Mouse (Mus musculus): ENCODE results near the gene Abhd12. TPM values are rescaled to one million over a fixed set of nuclear protein-coding genes. Genes with fewer than 3 reads are reported as not detected.
"Not testable (repeated sequence)": the region's sequence is repeated elsewhere in the genome, so short reads cannot be mapped to it uniquely, and the experiment has no call there.

The Abhd12 gene
- polyA plus RNA-seq (2012; rRNA removed), result 62.6 and 64.2 TPM in 2 replicates

DNA sequence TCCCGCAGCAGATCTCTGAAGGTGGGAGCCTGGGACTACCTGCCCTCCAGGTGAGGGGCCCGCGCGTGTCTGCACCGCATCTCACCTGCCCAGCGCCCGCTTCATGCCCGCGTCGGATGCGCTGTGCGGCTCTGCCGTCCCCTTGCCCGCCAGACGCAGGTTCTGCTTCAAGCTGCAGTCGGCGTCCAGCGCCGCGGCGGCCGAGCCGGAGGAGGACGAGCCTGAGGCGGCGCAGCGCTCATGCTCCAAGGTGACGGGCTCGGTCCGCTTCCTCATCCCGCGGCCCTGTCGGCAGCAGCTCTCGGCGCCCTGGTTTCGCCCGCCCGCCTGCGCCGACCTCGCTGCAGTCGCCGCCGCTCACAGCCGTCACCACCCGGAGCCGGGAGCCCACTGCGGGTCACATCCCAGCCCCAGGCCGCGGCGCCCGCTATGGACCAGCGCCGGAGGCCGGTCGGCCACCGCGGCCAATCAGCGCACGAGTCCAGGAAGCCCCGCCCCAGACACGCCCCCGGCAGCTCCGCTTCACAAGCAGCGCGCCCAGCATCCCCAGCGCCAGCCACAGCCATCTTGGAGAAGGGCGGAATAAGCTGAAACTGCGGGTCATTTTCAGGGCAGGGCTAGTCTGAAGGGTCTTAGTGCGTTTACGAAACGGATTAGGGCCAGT, at the start of gene Abhd12:
Abhd12 (minus strand) TSS at position 470 of the 664 bp plus-strand sequence.
- under 1% methylated on average over 72 of the region's 72 CpGs for WGBS
- Histone ChIP-seq H3K4me1 (ENCODE audit: control insufficient read depth, insufficient read depth, low read length) (peaks cover 9% of the 10 kb centered on the region; the same call in 1 of the 2 replicates), H3K36me3 (ENCODE audit: control insufficient read depth, insufficient read depth, low read length) (no peaks in the 10 kb centered on the region), H3K4me3 (ENCODE audit: insufficient read depth, low read depth, low read length) (peak within 1 kb of the TSS; percentile 81), H3K27me3 (replicated peaks; ENCODE audit: control insufficient read depth, insufficient read depth, low read length) (no peaks in the 10 kb centered on the region), H3K27ac (ENCODE audit: insufficient read depth, low read depth, low read length) (peak within 1 kb of the TSS; percentile 94)
- no peak for TF ChIP-seq CTCF (conservative IDR thresholded peaks at IDR 0.05; ENCODE audit: insufficient read depth, insufficient read length, low read depth, low read length)
- TF ChIP-seq POLR2A (IDR thresholded peaks at IDR 0.05; ENCODE audit: low read depth, low read length), result peak; percentile 43
- DNase-seq, result peak; percentile 98

DNA sequence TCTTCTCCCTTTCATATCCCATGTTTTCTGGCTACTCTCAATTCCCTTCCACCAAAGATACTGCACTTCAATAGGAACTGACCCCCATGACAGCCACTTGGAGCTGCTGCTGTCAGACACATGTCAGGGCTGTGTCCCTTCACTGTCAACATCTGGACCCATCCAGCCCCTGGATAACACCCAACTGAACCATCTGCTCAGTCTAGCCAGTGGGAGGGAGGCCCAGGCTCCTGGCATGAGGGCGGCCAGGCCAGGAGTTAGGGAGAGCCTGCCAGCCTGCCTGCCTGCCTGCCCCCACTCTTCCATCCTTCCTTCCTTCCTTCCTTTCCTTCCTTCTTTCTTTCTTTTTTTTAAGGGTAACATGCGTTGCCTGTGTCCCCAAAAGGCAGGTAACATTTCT, 46.7 kb upstream of the Abhd12 start:
- TF ChIP-seq POLR2A (IDR thresholded peaks at IDR 0.05; ENCODE audit: low read depth, low read length) (no peak), CTCF (conservative IDR thresholded peaks at IDR 0.05; ENCODE audit: insufficient read depth, insufficient read length, low read depth, low read length) (no peak)
- no peak for DNase-seq
- no peaks in the 10 kb centered on the region for H3K27me3 ChIP-seq (replicated peaks; ENCODE audit: control insufficient read depth, insufficient read depth, low read length)
- no peak overlapping the region for H3K4me3 ChIP-seq (ENCODE audit: insufficient read depth, low read depth, low read length)
- no peaks in the 10 kb centered on the region for H3K36me3 ChIP-seq (ENCODE audit: control insufficient read depth, insufficient read depth, low read length)
- no peaks in the 10 kb centered on the region for H3K4me1 ChIP-seq (ENCODE audit: control insufficient read depth, insufficient read depth, low read length)
- WGBS, result 89% methylated on average over 2 of the region's 2 CpGs
- H3K27ac ChIP-seq (ENCODE audit: insufficient read depth, low read depth, low read length), result no peak overlapping the region

- H3K4me3 ChIP-seq (ENCODE audit: insufficient read depth, low read depth, low read length), result no peak overlapping the region
- H3K36me3 ChIP-seq (ENCODE audit: control insufficient read depth, insufficient read depth, low read length), result no peaks in the 10 kb centered on the region
- WGBS, result 83% methylated on average over 6 of the region's 6 CpGs
- H3K27ac ChIP-seq (ENCODE audit: insufficient read depth, low read depth, low read length), result no peak overlapping the region
- TF ChIP-seq CTCF (conservative IDR thresholded peaks at IDR 0.05; ENCODE audit: insufficient read depth, insufficient read length, low read depth, low read length) (no peak), POLR2A (IDR thresholded peaks at IDR 0.05; ENCODE audit: low read depth, low read length) (no peak)
- no peaks in the 10 kb centered on the region for H3K4me1 ChIP-seq (ENCODE audit: control insufficient read depth, insufficient read depth, low read length)
- DNase-seq, result no peak
- H3K27me3 ChIP-seq (replicated peaks; ENCODE audit: control insufficient read depth, insufficient read depth, low read length), result no peaks in the 10 kb centered on the region
Measured at GRCm38 (mm10) chr2:150950056-150950455, 45.5 kb upstream of the Abhd12 start.

DNA sequence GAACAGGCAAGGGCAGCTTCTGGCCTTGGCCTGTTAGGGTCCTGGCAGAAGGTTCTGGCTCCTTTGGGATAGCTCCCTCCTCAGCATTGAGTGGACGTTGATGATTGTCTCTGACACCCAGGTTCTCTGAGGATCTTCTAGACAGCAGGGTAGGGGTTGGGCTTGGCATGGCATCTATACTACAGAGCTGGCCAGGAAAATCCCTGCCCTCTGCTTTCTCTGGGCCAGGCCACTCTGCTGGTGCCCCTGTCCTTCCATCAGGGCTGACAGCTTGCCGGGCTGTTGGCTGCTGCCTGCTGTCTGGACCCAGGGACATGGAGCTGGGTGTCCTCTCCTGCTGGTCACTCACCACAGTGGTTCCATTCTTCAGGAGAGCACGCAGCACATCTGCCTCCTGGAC, 45.1 kb upstream of the Abhd12 start:
- Histone ChIP-seq H3K27ac (ENCODE audit: insufficient read depth, low read depth, low read length) (no peak overlapping the region), H3K4me3 (ENCODE audit: insufficient read depth, low read depth, low read length) (no peak overlapping the region), H3K4me1 (ENCODE audit: control insufficient read depth, insufficient read depth, low read length) (no peaks in the 10 kb centered on the region), H3K27me3 (replicated peaks; ENCODE audit: control insufficient read depth, insufficient read depth, low read length) (no peaks in the 10 kb centered on the region), H3K36me3 (ENCODE audit: control insufficient read depth, insufficient read depth, low read length) (no peaks in the 10 kb centered on the region)
- TF ChIP-seq CTCF (conservative IDR thresholded peaks at IDR 0.05; ENCODE audit: insufficient read depth, insufficient read length, low read depth, low read length) (no peak), POLR2A (IDR thresholded peaks at IDR 0.05; ENCODE audit: low read depth, low read length) (no peak)
- 95% methylated on average over 3 of the region's 3 CpGs for WGBS
- DNase-seq, result no peak

DNA sequence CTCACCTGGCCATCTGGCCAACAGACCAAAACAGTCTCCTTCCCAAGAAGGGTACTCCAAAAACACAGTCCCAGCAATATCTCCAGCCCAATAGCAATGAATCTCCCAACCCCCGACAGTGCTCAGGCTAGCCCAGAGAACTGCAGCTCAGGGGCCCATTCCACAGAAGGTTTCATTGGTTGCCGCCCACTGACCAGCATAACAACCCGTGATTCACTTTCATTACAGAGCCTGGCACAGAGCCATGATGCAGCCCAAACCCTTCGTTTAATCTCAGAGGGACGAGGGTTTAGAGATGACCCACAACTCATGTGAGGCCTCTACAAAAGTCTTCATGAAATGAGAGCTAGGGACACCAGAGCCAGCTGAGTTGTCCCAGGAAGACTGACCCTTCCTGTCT, 44.2 kb upstream of the Abhd12 start:
- Histone ChIP-seq H3K4me1 (ENCODE audit: control insufficient read depth, insufficient read depth, low read length) (no peaks in the 10 kb centered on the region), H3K4me3 (ENCODE audit: insufficient read depth, low read depth, low read length) (no peak overlapping the region), H3K27ac (ENCODE audit: insufficient read depth, low read depth, low read length) (no peak overlapping the region), H3K27me3 (replicated peaks; ENCODE audit: control insufficient read depth, insufficient read depth, low read length) (no peaks in the 10 kb centered on the region), H3K36me3 (ENCODE audit: control insufficient read depth, insufficient read depth, low read length) (no peaks in the 10 kb centered on the region)
- WGBS, result 73% methylated on average over 5 of the region's 5 CpGs
- no peak for DNase-seq
- TF ChIP-seq CTCF (conservative IDR thresholded peaks at IDR 0.05; ENCODE audit: insufficient read depth, insufficient read length, low read depth, low read length), result no peak
- TF ChIP-seq POLR2A (IDR thresholded peaks at IDR 0.05; ENCODE audit: low read depth, low read length), result no peak

DNA sequence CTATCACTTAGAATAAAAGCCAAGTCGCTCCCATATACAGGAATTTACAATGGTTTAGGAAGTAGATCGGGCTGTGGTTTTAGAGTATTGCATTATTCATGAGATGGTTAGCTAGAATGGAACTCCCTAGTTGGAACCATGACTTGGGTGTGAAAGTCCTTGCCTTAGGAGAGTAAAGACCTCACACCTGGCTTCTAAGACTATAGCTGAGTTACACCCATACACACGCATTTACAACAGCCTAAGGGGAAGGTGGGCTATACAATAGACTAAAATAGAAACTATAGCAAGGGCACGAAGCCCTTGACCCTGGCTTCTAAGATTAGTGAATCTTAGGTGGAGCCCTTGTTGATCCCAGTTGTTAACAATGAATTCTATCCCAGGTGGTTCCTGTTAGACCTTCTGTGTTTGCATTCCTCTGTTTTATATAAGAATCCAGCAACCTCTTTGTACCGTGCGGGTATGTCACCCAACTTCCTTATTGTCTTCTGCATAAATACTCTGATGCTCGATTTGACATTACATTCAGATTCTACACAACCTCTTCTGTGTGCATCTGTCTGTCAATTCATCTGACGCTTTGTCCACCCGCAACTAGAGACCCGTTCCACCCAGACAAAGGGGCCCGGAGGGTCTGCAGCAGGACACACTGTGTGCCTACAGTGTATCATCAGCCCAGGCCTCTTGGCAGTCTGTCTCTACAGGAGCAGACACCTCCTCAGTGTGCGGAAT, 43.5 kb upstream of the Abhd12 start:
- not testable (repeated sequence) for DNase-seq
- 84% methylated on average over 12 of the region's 12 CpGs for WGBS

DNA sequence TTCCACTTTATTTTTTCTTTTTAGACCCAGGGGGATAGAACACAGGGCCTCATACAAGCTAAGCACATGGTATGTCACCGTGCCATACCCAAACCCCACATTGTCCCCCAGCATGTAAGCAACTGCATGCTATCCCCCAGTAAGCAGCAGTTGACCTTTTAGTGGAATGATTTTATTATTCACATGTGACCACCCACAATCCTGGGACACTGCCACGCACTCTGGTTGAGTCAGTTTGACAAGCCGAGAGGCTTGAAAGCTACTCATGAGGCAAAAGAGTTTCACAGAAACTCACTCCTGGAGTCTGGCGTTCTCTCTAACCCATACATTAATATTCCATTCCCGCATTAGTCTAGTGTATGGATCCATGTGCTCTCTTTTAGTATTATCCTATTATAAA, 42.8 kb upstream of the Abhd12 start:
- not testable (repeated sequence) for DNase-seq; H3K4me3 ChIP-seq (ENCODE audit: insufficient read depth, low read depth, low read length); H3K36me3 ChIP-seq (ENCODE audit: control insufficient read depth, insufficient read depth, low read length); H3K4me1 ChIP-seq (ENCODE audit: control insufficient read depth, insufficient read depth, low read length); H3K27ac ChIP-seq (ENCODE audit: insufficient read depth, low read depth, low read length); H3K27me3 ChIP-seq (replicated peaks; ENCODE audit: control insufficient read depth, insufficient read depth, low read length)
- WGBS, result 77% methylated on average over 5 of the region's 5 CpGs

More for the DNA sequence above, 43.5 kb upstream of the Abhd12 start:
- H3K27me3 ChIP-seq (replicated peaks; ENCODE audit: control insufficient read depth, insufficient read depth, low read length); H3K4me1 ChIP-seq (ENCODE audit: control insufficient read depth, insufficient read depth, low read length); H3K27ac ChIP-seq (ENCODE audit: insufficient read depth, low read depth, low read length); H3K4me3 ChIP-seq (ENCODE audit: insufficient read depth, low read depth, low read length); H3K36me3 ChIP-seq (ENCODE audit: control insufficient read depth, insufficient read depth, low read length): not testable (repeated sequence)
